Mouse (Mus musculus) cerebellum, adult (tissue): ENCODE results near the gene Tjp2.
A peak's percentile ranks its signal among the peaks of the same experiment; 100 is the strongest.
"Not testable (repeated sequence)": the region's sequence is repeated elsewhere in the genome, so short reads cannot be mapped to it uniquely, and the experiment has no call there.

ENCODE experiments used
- ATAC-seq: cut with Nextera tagmentation; 2 replicates; pipeline ENCODE4 v1.9.2; 2017; ENCODE audit warnings: mild to moderate bottlenecking, moderate library complexity, mixed read lengths; ENCODE audit not compliant: insufficient number of reproducible peaks, low FRiP score, low TSS enrichment

Tjp2 gene

DNA sequence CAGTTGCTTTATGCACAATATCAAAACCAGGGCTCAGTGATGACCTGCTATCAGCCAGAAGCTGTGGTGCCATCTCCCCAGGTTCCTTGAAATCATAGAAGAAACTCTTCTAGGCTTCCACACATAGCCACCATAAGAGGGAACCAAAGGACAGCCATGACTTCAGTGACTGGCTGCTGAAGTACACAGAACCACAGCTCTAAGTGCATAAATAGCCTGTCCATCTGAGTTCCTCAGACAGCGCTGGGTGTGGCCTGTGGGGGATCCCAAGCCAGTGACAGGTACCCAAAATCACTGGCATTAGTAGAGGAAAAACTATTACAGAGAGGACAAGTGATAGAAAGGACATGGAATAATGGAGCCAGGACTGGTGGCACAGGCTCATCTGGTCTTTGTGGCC lies 37.5 kb downstream of the Tjp2 start:
- not testable (repeated sequence) for ATAC-seq

DNA sequence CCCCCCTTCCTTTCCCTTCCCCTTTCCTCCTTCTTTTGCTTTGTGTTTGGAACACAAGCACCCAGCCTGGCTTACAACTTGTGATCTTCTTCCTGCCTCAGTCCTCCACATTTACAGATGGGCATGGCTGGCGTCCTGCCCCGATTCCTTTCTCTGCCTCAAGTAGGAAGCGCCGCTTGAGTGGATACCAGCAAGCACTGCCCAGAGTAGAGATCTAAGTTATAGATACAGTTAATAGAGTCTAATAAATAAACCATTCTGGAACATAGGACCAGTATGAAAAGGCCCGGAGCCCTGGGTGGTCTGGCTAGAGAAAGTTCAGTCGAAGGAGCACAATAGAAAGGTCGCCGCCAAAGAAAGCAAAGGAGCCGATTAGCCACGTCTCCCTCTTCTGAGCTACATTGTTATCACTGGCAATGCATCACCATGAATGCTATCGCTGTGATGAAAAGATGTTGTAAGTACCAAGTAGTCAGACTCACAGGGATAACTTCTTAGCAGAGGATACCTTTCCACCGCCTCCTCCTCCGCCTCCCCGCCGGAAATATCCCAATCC lies 41.1 kb downstream of the Tjp2 start:
- no peak for ATAC-seq

DNA sequence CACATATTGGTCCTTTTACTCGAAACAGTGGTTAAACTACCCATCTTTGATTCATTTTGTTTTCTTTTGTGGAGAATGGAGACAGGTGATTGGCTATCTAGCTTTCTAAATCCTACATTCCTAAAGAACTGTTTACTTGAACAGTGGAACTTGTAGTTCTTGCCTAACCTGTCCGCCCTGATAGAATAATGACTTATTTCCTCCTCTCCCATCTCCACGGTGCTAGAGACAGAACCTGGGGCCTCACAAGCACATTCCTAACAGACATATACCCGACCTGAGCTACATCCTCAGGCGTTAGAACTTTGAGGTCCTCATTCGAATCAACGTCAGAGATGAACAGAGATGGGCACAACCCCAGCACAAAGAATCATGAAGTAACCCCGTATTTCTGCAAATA lies 44.4 kb downstream of the Tjp2 start:
- ATAC-seq, result no peak

DNA sequence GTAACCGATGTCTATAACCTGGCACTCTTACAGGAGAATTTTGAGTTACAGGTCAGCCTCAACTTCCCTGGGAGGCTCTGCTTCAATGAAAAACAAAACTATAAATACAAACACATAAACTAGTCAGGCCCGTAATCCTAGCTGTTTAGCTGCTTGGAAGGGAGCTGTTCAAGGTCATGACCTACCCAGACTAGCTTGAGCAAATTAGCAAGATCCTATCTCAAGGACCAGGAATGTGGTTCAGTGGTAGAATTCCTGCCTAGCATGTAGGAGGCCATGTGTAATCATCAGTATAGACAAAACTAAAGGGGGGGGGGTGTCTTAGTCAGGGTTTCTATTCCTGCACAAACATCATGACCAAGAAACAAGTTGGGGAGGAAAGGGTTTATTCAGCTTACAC lies 46.7 kb downstream of the Tjp2 start:
- no peak for ATAC-seq

DNA sequence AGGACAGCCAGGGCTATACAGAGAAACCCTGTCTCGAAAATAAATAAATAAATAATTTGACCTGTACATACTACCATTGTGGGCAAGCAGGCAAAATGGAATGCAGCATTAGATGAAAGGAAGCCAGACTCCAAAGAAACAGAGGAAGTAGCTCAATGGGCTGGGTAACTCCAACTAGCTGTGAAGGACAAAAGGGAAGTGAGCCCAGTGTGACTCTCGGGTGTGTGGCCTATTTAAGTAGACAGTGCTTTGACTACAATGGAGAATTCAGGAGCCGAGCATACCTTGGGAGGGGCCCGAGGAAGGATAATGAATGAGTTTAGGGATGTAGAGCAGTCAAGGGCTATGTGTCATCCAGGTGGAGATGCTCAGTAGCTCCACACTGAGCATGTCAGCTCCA lies 48.1 kb downstream of the Tjp2 start:
- no peak for ATAC-seq

DNA sequence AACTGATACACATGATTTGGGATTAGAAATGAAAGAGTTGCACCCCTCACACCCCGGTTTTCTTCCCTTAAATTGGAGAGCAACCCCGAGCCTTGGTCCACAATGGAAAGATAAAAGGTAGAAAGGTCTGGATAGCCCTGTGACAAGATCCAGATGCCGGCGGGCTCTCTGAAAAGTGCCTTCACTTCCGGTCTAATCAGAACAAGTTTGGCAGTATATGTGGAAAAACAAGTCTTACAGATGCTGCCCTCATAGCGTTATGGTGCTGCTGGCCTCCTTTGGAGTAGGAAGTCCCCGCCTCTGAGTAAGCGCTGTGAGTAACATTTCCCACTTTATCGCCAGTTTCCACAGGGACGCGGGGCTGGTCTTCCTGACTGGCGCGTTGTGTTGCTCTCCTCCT lies 49.9 kb downstream of the Tjp2 start:
- ATAC-seq, result no peak

DNA sequence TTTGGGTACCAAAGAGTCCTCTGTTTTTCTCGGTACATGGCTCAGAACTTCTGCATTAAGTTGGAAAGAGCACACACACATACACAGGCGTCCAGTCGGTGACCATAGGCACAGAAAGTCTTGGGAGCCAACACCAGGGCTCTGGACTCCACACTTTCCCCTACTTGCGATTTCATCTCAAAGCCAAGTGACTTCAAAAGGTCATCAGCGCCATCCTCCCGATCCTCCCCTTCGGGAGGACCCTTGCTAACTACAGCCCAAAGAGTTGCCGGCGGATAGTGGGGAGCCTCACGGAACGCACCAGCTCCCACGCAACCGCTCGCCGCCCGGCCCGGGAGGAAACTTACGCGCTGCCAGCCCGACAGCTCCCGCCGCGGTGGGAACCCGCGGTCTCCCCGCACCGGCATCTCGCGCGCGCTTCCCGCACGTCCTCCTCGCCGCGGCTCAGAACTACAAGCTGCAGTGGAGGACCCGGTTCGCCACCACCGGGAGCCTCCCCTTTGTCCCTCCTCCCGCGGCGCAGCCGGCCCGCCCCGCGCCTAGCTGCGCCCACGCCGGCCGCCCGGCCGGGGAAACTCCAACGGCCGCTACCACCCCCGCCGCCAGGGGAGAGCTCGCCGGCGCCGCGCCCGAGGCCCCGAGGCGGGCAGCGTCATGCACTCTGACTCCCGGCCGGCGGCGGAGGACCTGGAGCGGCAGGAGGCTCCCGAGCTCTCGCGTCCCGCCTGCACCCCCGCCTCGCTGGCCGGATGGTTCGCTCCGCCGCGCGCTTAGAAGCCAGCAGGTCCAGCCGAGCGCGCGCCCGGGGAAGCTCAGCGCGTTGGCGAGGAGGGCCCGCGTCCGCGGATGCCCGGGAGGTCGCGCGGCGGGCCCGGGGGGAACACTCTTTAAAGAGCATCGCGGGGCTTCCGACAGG lies 51.0 kb downstream of the Tjp2 start:
- ATAC-seq, result peak; percentile 94

DNA sequence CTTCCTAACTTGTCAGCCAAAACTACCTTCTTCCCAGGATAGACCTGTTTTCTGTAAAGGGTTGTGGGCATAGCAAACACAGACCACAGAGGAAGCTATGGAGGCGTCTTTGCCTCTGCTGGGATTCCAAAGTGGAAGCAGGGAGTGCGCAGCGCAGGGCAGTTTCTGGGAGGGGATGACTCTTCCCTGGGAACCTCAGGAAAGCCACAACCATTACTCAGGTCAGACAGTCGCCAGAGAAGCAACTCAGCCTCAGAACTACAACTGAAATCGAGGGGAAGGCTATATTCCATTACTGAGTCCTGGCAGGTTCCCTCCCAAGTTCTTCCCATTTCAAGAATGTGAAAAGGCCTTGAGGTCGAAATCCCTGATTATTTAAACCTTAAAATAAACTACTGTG lies 51.8 kb downstream of the Tjp2 start:
- no peak for ATAC-seq

DNA sequence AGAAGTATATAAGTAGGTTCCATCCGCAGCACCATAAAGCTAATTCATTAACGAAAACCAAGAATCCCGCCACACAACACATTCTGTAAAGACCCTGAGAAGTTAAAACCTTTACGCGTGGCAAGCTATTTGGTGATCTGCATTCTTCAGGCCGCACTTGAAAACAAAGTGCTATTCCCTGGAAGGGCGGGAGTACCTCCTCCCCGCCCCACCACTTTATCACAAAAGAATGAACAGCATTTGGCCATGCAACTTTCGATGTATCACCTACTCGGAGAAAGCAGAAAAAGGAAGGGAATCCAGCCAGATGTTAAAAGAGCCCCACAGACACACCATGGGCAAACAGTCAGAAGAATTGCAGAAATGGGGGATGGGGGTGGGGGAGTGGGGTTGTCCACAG lies 56.3 kb downstream of the Tjp2 start:
- ATAC-seq, result no peak

DNA sequence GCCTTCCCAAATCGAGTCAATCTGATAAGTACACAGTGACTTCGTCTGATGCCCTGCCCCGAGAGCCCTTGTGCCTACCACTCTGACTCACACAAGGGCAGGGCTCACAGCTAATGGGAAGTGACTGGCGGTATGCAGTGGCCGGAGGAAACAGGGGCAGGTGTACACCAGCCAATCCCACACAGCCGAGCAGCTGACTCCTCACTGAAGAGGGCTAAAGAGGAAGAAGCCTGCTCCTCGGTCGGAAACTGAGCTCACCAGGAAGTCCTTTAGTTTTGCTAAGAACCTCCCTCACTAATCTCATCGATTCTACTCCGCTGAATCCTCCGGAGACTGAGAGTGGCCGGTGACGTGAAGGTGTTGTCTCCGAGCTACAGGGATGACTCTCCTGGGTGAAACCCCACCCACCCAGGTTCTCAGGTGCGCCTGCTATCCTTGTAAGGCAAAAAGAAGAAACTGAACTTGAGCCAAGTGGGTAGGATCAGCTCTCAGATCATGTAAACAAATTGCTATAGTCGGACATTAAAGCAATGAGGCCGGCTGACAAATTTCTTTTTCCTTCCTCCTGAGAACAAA lies 58.2 kb downstream of the Tjp2 start:
- ATAC-seq, result no peak

DNA sequence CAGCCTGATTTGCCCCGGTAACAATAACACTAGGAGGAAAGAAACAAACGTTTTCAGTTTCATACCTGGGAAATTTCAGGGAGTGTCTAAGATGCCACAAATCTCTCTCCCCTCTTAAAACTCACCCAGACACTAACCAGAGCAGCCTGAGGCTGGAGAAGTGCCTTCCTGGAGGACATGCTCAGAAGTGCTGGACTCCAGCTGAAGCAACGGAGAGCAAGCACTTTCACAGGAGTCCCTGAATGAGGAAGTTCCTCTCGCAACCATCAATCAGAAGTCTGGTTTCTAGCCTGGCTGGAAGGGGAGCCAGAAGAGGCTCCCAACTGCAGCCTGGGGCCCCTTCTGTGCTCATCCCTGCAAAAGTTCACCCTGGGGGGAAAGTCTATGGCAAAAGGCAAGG lies 60.9 kb downstream of the Tjp2 start:
- no peak for ATAC-seq

DNA sequence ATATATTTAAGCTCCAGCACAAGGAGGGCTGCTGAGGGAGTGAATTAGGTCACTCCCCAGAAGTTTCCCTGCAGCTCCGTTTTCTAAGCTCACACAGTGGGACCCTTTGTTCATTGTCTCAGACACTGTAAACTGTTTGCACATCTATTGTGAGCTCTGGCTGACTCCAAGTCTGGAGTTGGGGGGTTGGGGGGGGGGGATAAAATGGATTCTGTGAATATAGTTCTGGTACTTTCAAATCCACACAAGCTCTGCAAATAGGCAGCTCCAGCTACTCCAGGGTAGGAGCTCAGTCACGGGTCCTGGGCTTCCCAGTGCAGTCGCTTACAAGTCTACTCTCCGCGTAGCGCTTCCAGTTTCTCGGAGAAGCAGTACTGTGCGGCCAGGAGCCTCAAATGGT lies 64.4 kb downstream of the Tjp2 start:
- no peak for ATAC-seq

DNA sequence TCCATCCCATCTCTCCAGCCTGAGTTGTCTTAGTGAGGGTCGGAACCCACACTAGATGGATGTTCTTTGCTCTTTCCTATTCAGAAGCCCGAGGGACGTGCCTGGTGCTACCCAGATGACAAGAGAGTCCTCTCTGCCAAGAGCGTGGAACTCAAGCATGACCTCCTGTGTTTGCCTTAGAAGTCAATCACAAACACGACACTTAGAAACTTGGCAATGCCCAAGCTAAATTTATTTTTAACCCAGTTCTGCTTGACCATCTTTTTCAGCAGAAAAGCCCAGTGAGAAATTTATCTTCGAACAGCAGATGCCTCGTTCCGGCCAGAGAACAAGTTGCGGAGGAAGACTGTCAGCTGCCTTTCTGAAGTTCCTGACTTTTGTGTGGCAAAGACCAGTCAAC lies 65.1 kb downstream of the Tjp2 start:
- no peak for ATAC-seq

DNA sequence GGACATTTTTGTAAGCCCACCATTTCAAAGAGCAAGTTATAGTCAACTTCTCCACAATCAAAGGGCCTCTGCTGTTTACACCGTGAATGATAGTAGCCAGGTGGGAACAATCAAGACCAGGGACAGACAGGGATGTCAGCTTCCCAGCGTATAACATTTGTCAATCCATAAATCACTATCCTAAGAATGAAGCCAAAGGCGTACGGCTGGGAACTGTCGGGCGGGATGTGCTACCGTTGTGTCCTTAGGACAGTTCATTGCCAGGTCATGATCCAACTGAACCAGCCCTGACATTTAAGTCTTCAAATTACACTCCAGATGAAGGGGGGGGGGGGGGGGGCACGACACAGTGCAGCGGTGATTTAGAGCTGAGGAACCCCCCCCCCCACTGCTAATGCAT lies 65.5 kb downstream of the Tjp2 start:
- no peak for ATAC-seq

DNA sequence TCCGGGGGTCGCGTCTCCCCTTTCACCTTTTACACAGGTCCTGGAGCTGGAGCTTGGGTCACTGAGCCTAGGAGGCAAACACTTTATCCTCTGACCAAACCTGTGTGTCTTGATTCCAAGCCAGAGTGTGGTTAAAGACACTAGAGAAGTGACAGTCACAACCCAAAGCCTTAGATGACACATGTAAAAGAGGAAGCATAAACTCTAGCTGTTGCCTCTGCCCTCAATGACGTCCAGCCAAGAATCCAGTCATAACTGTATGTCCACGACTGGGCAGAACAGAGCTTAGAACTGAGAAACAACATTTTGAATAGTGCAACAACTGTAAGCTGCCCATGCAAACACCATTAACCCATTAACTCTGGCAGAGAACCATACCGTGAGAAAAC lies 68.8 kb downstream of the Tjp2 start:
- ATAC-seq, result no peak

DNA sequence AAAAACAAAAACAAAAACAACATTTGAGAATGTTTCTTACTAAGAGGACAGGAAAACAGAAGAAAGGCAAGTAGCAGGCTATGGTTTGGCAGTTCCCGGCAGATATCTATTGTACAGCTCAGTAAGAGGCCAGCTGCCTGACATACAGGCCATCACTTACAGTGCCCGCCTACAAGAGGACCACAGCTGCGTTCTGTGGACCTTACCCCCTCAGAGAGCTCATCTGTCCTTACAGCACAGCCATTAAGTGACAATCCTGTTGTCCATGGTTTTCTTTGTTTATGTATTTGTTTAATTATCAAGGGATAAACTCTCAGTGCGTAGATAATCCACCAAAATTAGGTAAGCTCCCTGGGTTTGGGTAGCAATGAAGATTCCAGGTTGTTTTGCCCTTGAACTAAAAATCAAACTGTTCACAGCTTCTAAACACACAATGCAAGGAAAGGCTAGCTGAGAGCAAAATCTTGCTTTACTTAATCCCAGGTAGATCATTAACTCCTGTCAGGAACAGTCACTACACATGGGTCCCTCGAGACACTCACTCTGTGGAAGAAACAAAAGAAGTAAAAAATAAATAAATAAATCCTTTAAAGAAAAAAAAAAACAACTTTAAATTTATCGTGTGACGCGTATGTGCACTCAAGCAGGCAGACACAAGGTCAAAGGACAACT lies 69.3 kb downstream of the Tjp2 start:
- ATAC-seq, result no peak

DNA sequence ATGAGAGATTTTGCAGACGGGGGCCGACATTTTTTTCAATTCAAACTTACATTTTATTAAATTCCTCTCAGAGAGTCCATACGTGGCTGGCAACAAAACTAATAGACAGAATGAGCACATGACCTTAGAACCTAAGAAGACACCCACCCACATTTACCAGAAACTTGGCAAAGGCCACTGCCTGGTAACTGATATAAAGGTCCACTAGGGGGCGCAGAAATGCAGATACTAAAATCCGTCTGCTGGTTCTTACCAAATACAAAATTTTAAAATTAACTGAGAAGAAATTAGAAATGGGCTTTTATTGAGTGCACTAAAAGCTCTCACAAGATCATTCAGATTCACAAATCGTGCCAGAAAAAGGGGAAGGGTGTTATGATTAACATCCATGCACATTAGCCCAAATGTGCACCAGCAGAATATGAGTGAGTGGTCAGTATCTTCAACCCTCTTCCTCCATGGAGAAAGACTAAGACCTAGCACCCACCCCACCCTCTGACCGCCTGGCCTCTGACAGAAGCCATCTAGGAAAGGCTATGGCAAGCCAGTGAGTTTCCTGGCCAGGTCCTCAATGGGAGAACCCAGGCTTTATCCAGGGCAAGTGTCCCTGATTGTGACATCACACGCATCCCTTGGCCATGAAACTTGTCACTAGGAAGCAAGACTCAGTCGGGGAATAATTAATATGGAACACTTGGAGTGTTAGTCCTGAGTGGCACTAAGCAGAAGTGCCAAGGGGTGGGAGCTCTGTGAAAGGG lies 71.4 kb downstream of the Tjp2 start:
- peak; percentile 40; the same call in 1 of the 2 replicates for ATAC-seq

DNA sequence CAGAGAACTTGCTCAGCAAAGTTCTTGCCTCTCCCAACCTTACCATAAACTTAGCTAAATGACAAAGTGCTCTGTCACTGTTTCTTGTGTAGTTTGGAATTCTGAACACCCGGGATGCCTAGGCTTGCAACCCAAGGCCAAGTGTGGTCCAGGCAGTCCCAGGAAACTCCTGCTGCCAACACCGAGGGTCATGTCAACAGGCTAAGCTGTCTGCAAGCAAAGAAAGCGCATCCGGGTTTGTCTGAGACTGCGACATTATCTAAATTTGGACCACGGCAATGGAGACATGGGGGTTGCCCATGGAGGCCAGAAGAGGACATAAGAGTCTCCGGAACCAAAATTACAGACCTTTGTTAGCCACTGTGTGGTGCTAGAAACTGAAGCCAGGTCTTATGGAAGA lies 80.8 kb downstream of the Tjp2 start:
- no peak for ATAC-seq

DNA sequence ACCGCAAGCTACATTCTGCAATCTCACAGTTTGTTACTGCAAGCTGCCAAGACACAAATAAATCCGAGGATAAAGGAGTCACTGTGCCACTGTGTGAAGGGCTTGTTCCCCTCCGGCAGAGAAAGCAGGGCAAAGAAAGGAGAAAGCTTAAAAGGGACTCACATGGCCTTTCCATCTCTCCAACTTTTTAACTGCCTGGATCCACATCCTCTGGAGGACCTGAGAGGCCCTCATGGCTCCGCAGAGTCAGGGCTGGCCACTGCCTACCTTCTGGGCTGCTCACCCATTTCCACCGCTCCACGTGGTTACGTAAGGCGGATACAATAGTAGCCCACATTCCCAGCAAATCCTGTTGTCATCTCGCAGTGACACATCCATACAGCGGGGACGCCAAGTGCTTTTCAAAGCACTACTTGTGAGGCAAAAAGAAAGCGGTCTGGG lies 82.2 kb downstream of the Tjp2 start:
- no peak for ATAC-seq

DNA sequence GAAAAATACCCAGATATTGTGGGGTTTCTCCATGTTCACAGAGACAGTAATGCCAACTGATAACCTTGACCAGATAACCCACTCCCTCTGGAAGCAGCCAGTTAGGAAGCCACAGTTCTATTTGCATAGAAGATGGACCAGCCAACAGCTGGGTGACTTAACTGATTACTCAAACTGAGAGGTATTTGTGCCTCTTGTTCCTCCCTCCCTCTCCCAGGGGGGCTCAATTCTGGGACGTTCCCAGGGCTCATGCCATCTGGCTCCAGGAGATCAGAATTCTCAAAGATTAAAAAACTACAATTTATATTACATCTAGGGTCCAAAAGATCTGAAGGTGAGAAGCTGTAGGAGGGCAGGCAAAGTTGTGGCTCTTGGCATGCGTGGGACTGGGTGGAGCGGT lies 84.5 kb downstream of the Tjp2 start:
- no peak for ATAC-seq

DNA sequence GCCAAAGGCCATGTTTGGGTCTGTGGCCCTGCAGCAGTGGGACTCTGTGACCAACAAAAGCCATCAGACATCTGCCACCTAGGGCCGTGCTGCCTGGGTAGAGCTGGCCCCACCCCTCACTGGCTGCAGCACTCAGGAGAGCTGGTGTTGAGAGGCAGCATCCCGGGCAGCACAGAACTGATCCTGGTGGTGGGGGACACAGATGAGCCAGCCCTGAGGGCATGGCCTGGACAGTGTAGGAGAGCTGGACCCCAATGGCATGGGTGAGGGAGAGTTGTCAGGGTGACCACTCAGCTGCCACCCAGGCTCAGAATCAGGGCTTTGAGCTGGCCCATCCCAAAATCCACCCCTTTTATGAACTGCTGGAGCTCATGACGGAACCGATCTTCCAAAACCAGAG lies 87.4 kb downstream of the Tjp2 start:
- ATAC-seq, result no peak
